Mouse (Mus musculus): Measurements from ENCODE around the gene Actn1. TPM values are rescaled to one million over a fixed set of nuclear protein-coding genes. Genes with fewer than 3 reads are reported as not detected.

Gene Actn1
- total and polyA plus RNA-seq, 3 experiments: 29.0 to 31.7 (median 30.6) TPM

DNA sequence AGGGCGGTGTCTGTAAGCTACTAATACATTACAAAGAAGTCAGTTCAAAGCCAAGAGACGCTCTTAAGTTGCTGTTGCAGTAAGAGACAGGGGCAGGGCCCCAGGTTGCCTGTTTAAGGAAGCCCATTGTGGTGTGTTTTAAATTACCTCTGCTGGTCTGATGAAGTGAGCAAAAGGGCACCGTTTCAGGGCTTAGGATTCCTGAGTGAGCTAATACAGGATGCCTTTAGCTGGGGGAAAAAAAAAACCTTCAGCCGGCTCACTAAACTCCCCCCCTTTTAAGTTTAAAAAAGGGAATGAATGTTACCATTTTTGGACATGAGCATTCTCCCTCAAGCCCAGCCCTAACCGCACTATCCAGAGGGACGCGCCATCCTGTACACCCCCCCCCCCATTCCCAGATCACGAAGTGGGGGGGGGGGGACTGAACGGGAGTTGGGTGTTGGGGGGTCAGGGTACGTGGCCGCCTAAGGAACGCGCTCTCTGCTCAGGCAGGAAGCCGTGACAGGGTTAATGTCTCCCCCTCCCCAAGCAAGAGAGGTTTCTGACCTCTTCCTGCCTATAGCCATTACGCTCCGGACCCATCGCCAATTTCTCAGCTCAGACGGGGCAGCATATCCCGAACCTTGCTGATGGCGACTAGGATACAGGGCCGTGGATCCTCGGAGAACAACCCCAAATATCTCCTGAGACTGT is 1.5 kb downstream of the Actn1 start:
- H3K9ac ChIP-seq (ENCODE audit: low read depth, low read length): peak overlapping the region; percentile 70
- H3K27ac ChIP-seq: peak overlapping the region; percentile 82
- peaks cover 4% of the 10 kb centered on the region for H3K79me2 ChIP-seq (replicated peaks; ENCODE audit: control insufficient read depth, insufficient read depth, low read length)
- no peaks in the 10 kb centered on the region for H3K36me3 ChIP-seq (ENCODE audit: control insufficient read depth, insufficient read depth, low read length)
- TF ChIP-seq CTCF (IDR thresholded peaks at IDR 0.05): no peak
- TF ChIP-seq POLR2A (IDR thresholded peaks at IDR 0.05; ENCODE audit: insufficient read depth, low read depth, low read length): no peak
- TF ChIP-seq EP300 (IDR thresholded peaks at IDR 0.05; ENCODE audit: insufficient read depth, low read depth, low read length): no peak
- DNase-seq: no peak
- peaks cover 2% of the 10 kb centered on the region for H3K4me1 ChIP-seq (ENCODE audit: control insufficient read depth, insufficient read depth, low read length)
- WGBS: 5% methylated on average over 22 of the region's 22 CpGs
- intact Hi-C loops (cut with DNase I): loop anchor here (1.0 to 5.0 kb wide), 4 partner anchors 40 to 109 kb away; no protein-coding TSS in a partner anchor
- peak overlapping the region; percentile 97 for H3K4me3 ChIP-seq
- no peaks in the 10 kb centered on the region for H3K27me3 ChIP-seq (ENCODE audit: control insufficient read depth, insufficient read depth, low read length)

- WGBS: 77% methylated on average over 2 of the region's 2 CpGs
- no peak for DNase-seq
- Histone ChIP-seq H3K36me3 (ENCODE audit: control insufficient read depth, insufficient read depth, low read length) (no peaks in the 10 kb centered on the region), H3K4me1 (ENCODE audit: control insufficient read depth, insufficient read depth, low read length) (peaks cover 6% of the 10 kb centered on the region), H3K79me2 (replicated peaks; ENCODE audit: control insufficient read depth, insufficient read depth, low read length) (peaks cover 3% of the 10 kb centered on the region), H3K27ac (no peak overlapping the region), H3K9ac (ENCODE audit: low read depth, low read length) (no peak overlapping the region), H3K4me3 (no peak overlapping the region), H3K27me3 (ENCODE audit: control insufficient read depth, insufficient read depth, low read length) (no peaks in the 10 kb centered on the region)
- intact Hi-C loops (cut with DNase I): no loop called here
- TF ChIP-seq CTCF (IDR thresholded peaks at IDR 0.05) (no peak), EP300 (IDR thresholded peaks at IDR 0.05; ENCODE audit: insufficient read depth, low read depth, low read length) (no peak), POLR2A (IDR thresholded peaks at IDR 0.05; ENCODE audit: insufficient read depth, low read depth, low read length) (no peak)
Measured at GRCm38 (mm10) chr12:80251978-80252377, 8.2 kb downstream of the Actn1 start.

DNA sequence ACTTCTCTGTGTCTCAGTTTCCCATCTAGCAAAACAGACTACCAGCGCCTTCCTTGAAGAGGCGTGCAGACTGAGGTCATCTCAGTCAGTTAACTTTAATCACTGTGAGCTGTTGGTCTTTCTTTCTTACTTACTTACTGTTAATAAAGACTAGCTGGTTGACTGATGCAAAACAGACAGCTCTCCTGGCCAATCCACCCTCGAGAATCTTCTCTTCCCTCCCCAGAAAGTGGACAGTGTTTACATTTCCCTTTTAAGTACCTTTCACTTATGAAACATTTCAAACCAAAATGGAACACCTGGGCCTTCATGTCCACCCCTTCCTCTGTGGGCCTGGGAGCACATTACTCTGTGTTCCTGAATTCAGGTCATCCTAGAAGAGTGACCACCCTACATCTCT is 8.6 kb downstream of the Actn1 start:
- H3K27me3 ChIP-seq (ENCODE audit: control insufficient read depth, insufficient read depth, low read length): no peaks in the 10 kb centered on the region
- no peak for TF ChIP-seq EP300 (IDR thresholded peaks at IDR 0.05; ENCODE audit: insufficient read depth, low read depth, low read length)
- no peak for TF ChIP-seq CTCF (IDR thresholded peaks at IDR 0.05)
- TF ChIP-seq POLR2A (IDR thresholded peaks at IDR 0.05; ENCODE audit: insufficient read depth, low read depth, low read length): no peak
- WGBS: 79% methylated on average over 3 of the region's 3 CpGs
- H3K27ac ChIP-seq: no peak overlapping the region
- no peak overlapping the region for H3K9ac ChIP-seq (ENCODE audit: low read depth, low read length)
- DNase-seq: no peak
- H3K4me3 ChIP-seq: no peak overlapping the region
- intact Hi-C loops (cut with DNase I): no loop called here
- H3K36me3 ChIP-seq (ENCODE audit: control insufficient read depth, insufficient read depth, low read length): no peaks in the 10 kb centered on the region
- peaks cover 3% of the 10 kb centered on the region for H3K79me2 ChIP-seq (replicated peaks; ENCODE audit: control insufficient read depth, insufficient read depth, low read length)
- peaks cover 10% of the 10 kb centered on the region for H3K4me1 ChIP-seq (ENCODE audit: control insufficient read depth, insufficient read depth, low read length)

- intact Hi-C loops (cut with DNase I): no loop called here
- no peaks in the 10 kb centered on the region for H3K36me3 ChIP-seq (ENCODE audit: control insufficient read depth, insufficient read depth, low read length)
- no peak overlapping the region for H3K9ac ChIP-seq (ENCODE audit: low read depth, low read length)
- peak overlapping the region; percentile 41 for H3K27ac ChIP-seq
- TF ChIP-seq EP300 (IDR thresholded peaks at IDR 0.05; ENCODE audit: insufficient read depth, low read depth, low read length): peak; percentile 47; the same call in 1 of the 2 replicates
- no peak for TF ChIP-seq POLR2A (IDR thresholded peaks at IDR 0.05; ENCODE audit: insufficient read depth, low read depth, low read length)
- no peak for TF ChIP-seq CTCF (IDR thresholded peaks at IDR 0.05)
- H3K27me3 ChIP-seq (ENCODE audit: control insufficient read depth, insufficient read depth, low read length): no peaks in the 10 kb centered on the region
- H3K79me2 ChIP-seq (replicated peaks; ENCODE audit: control insufficient read depth, insufficient read depth, low read length): peaks cover 3% of the 10 kb centered on the region
- DNase-seq: peak in 1 of 2 experiments; percentile 43
- H3K4me3 ChIP-seq: no peak overlapping the region
- peaks cover 25% of the 10 kb centered on the region for H3K4me1 ChIP-seq (ENCODE audit: control insufficient read depth, insufficient read depth, low read length)
- 29% methylated on average over 6 of the region's 6 CpGs for WGBS
Measured at GRCm38 (mm10) chr12:80249539-80249938, 10.6 kb downstream of the Actn1 start.

- H3K79me2 ChIP-seq (replicated peaks; ENCODE audit: control insufficient read depth, insufficient read depth, low read length): peaks cover 2% of the 10 kb centered on the region
- H3K4me3 ChIP-seq: no peak overlapping the region
- H3K4me1 ChIP-seq (ENCODE audit: control insufficient read depth, insufficient read depth, low read length): peaks cover 28% of the 10 kb centered on the region
- H3K27me3 ChIP-seq (ENCODE audit: control insufficient read depth, insufficient read depth, low read length): no peaks in the 10 kb centered on the region
- H3K9ac ChIP-seq (ENCODE audit: low read depth, low read length): no peak overlapping the region
- TF ChIP-seq EP300 (IDR thresholded peaks at IDR 0.05; ENCODE audit: insufficient read depth, low read depth, low read length): no peak
- no peak for TF ChIP-seq CTCF (IDR thresholded peaks at IDR 0.05)
- TF ChIP-seq POLR2A (IDR thresholded peaks at IDR 0.05; ENCODE audit: insufficient read depth, low read depth, low read length): no peak
- 13% methylated on average over 5 of the region's 5 CpGs for WGBS
- intact Hi-C loops (cut with DNase I): loop anchor here (2.0 kb wide), 1 partner anchor 16 kb away; no protein-coding TSS in a partner anchor
- DNase-seq: peak in 1 of 2 experiments; percentile 64
- no peaks in the 10 kb centered on the region for H3K36me3 ChIP-seq (ENCODE audit: control insufficient read depth, insufficient read depth, low read length)
- H3K27ac ChIP-seq: 0 out of 2 replicates have a peak overlapping the region, but pooled peaks have one; percentile 15
Measured at GRCm38 (mm10) chr12:80247067-80247466, 13.1 kb downstream of the Actn1 start.

GRCm38 (mm10) chr12:80246505-80246904 is 13.7 kb downstream of the Actn1 start:
- Histone ChIP-seq H3K9ac (ENCODE audit: low read depth, low read length) (no peak overlapping the region), H3K4me1 (ENCODE audit: control insufficient read depth, insufficient read depth, low read length) (peaks cover 28% of the 10 kb centered on the region), H3K27ac (0 out of 2 replicates have a peak overlapping the region, but pooled peaks have one; percentile 15), H3K79me2 (replicated peaks; ENCODE audit: control insufficient read depth, insufficient read depth, low read length) (peaks cover 2% of the 10 kb centered on the region), H3K27me3 (ENCODE audit: control insufficient read depth, insufficient read depth, low read length) (no peaks in the 10 kb centered on the region), H3K4me3 (no peak overlapping the region), H3K36me3 (ENCODE audit: control insufficient read depth, insufficient read depth, low read length) (no peaks in the 10 kb centered on the region)
- peak in 1 of 2 experiments; percentile 38 for DNase-seq
- intact Hi-C loops (cut with DNase I): loop anchor here (2.0 kb wide), 1 partner anchor 16 kb away; no protein-coding TSS in a partner anchor
- TF ChIP-seq POLR2A (IDR thresholded peaks at IDR 0.05; ENCODE audit: insufficient read depth, low read depth, low read length): no peak
- TF ChIP-seq EP300 (IDR thresholded peaks at IDR 0.05; ENCODE audit: insufficient read depth, low read depth, low read length): 0 out of 2 replicates have a peak, but pooled peaks have one; percentile 13
- 27% methylated on average over 2 of the region's 2 CpGs for WGBS

Data from heart, adult 2 months (tissue).